9 mouse cellular contexts compared by ENCODE assay signal in the genomic region with DNA sequence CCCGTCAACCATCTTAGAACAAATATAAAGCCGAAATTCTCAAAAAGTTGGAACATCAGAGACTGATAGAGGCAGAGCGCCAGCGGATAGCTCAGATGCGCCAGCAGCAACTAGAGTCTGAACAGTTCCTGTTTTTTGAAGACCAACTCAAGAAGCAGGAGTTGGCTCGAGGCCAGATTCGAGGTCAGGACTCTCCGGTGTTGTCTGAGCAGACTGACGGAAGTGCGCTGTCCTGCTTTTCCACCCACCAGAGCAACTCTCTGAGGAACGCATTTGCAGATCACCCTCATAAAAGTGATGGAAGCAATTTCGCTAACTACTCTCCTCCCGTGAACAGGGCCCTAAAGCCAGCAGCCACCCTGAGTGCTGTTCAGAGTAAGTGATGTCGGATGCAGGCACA. TPM values are rescaled to one million over a fixed set of nuclear protein-coding genes. Genes with fewer than 3 reads are reported as not detected.
DNase-seq lines count a peak whose midpoint lies in the region; ATAC-seq and TF ChIP-seq lines count a peak whose summit lies in the region.
"Had no signal": no experiment of that assay in that cellular context is flagged by ENCODE, and none has a peak within 500 bp of the region (broad histone marks: within the 10 kb centered on the region; RNA-seq: fewer than 3 reads in every experiment).

No protein-coding gene starts in this region.

- peak; percentile 36 for DNase-seq in midbrain, postnatal 0 days (ENCODE audit: low spot score)
- peak; percentile 26 for DNase-seq in brain, embryonic 14.5 days (ENCODE audit: low read depth)
- peak; percentile 73 to 75 for DNase-seq in heart, postnatal 36 days
- peak; percentile 63 to 78 for DNase-seq in left cerebral cortex, postnatal 14 days (ENCODE audit: low spot score in 2 of 2)
- peak; percentile 51 for DNase-seq in right cerebral cortex, postnatal 4 days
- no peak for DNase-seq in hindbrain, embryonic 14.5 days (ENCODE audit: low spot score)

- H3K4me1 ChIP-seq in midbrain, postnatal 0 days (ENCODE audit: insufficient read depth, low read length): no peaks in the 10 kb centered on the region
- no peaks in the 10 kb centered on the region for H3K4me1 ChIP-seq in midbrain, embryonic 13.5 days (replicated peaks)
- no peaks in the 10 kb centered on the region for H3K4me1 ChIP-seq in hindbrain, embryonic 14.5 days (replicated peaks; ENCODE audit: control insufficient read depth, insufficient read depth, low read length)
- H3K4me1 ChIP-seq: hindbrain, embryonic 15.5 days had no signal

- H3K9me3 ChIP-seq in midbrain, postnatal 0 days (ENCODE audit: low read length): no peaks in the 10 kb centered on the region
- no peaks in the 10 kb centered on the region for H3K9me3 ChIP-seq in midbrain, embryonic 13.5 days
- no peaks in the 10 kb centered on the region for H3K9me3 ChIP-seq in hindbrain, embryonic 14.5 days (ENCODE audit: control insufficient read depth, low read length)
- H3K9me3 ChIP-seq: hindbrain, embryonic 15.5 days had no signal

- WGBS in midbrain, postnatal 0 days: 85% methylated on average over 14 of the region's 14 CpGs
- WGBS in midbrain, embryonic 13.5 days: 94% methylated on average over 14 of the region's 14 CpGs
- WGBS in hindbrain, embryonic 14.5 days: 89% methylated on average over 14 of the region's 14 CpGs

- H3K27me3 ChIP-seq in midbrain, postnatal 0 days (ENCODE audit: insufficient read depth, low read length): no peaks in the 10 kb centered on the region
- no peaks in the 10 kb centered on the region for H3K27me3 ChIP-seq in midbrain, embryonic 13.5 days
- no peaks in the 10 kb centered on the region for H3K27me3 ChIP-seq in hindbrain, embryonic 14.5 days (ENCODE audit: control insufficient read depth, insufficient read depth, low read length)
- H3K27me3 ChIP-seq: hindbrain, embryonic 15.5 days had no signal

- no peak overlapping the region for H3K4me3 ChIP-seq in midbrain, postnatal 0 days (ENCODE audit: low read depth, low read length)
- no peak overlapping the region for H3K4me3 ChIP-seq in midbrain, embryonic 13.5 days (replicated peaks)
- H3K4me3 ChIP-seq in hindbrain, embryonic 14.5 days (replicated peaks; ENCODE audit: low read length): no peak overlapping the region
- H3K4me3 ChIP-seq: hindbrain, embryonic 15.5 days; myocyte had no signal

- peaks cover 16% of the 10 kb centered on the region; the same call in 1 of the 2 replicates for H3K36me3 ChIP-seq in midbrain, postnatal 0 days (ENCODE audit: insufficient read depth, low read length)
- H3K36me3 ChIP-seq in midbrain, embryonic 13.5 days: no peaks in the 10 kb centered on the region
- H3K36me3 ChIP-seq in hindbrain, embryonic 14.5 days (replicated peaks; ENCODE audit: control insufficient read depth, insufficient read depth): no peaks in the 10 kb centered on the region; the same call in none of the 2 replicates

- TF ChIP-seq CTCF in midbrain, postnatal 0 days (IDR thresholded peaks at IDR 0.05): no peak
- TF ChIP-seq CTCF in brain, embryonic 14.5 days (IDR thresholded peaks at IDR 0.05; ENCODE audit: borderline replicate concordance, extremely low read depth, insufficient read depth, insufficient read length): no peak

- no peak overlapping the region for H3K9ac ChIP-seq in midbrain, postnatal 0 days (replicated peaks; ENCODE audit: low read length, poor library complexity, severe bottlenecking)
- H3K9ac ChIP-seq in midbrain, embryonic 13.5 days (replicated peaks): no peak overlapping the region
- H3K9ac ChIP-seq in hindbrain, embryonic 14.5 days: no peak overlapping the region
- H3K9ac ChIP-seq: hindbrain, embryonic 15.5 days had no signal

- intact Hi-C loops in heart, postnatal 36 days (cut with DNase I): loop anchor here (10.0 kb wide), 1 partner anchor 89 kb away; no protein-coding TSS in a partner anchor
- intact Hi-C loops in left cerebral cortex, postnatal 14 days (cut with DNase I): loop anchor here (5.0 kb wide), 1 partner anchor 42 kb away; a partner anchor contains a TSS

- H3K27ac ChIP-seq in midbrain, postnatal 0 days (ENCODE audit: low read depth, low read length): no peak overlapping the region
- no peak overlapping the region for H3K27ac ChIP-seq in midbrain, embryonic 13.5 days
- H3K27ac ChIP-seq in hindbrain, embryonic 14.5 days: no peak overlapping the region
- H3K27ac ChIP-seq: hindbrain, embryonic 15.5 days had no signal

- no peak overlapping the region for H3K4me2 ChIP-seq in midbrain, postnatal 0 days (ENCODE audit: low read depth, low read length, poor library complexity, severe bottlenecking)
- H3K4me2 ChIP-seq in midbrain, embryonic 13.5 days (replicated peaks): no peak overlapping the region
- no peak overlapping the region for H3K4me2 ChIP-seq in hindbrain, embryonic 14.5 days (replicated peaks)
- H3K4me2 ChIP-seq: hindbrain, embryonic 15.5 days had no signal

- ATAC-seq in midbrain, postnatal 0 days (ENCODE audit: low FRiP score): no peak
- ATAC-seq in midbrain, embryonic 13.5 days: no peak
- ATAC-seq in hindbrain, embryonic 14.5 days (ENCODE audit: low FRiP score): no peak

- TF ChIP-seq POLR2A in brain, embryonic 14.5 days (IDR thresholded peaks at IDR 0.05; ENCODE audit: borderline replicate concordance, extremely low read depth, insufficient read depth, insufficient read length, poor library complexity, severe bottlenecking): no peak

RNA-seq across cellular contexts. Expression of a gene that starts 21.4 kb away (rescaled TPM):
- total RNA-seq in midbrain, postnatal 0 days (2014; rRNA removed): 3.7 and 10.0 TPM in 2 replicates
- 9.6 and 11.8 TPM in 2 replicates for polyA plus RNA-seq in midbrain, postnatal 0 days (2015; fragmentation: Nextera tagmentation; extraction: Ambion mirVana)
- 9.6 and 15.2 TPM in 2 replicates for polyA plus RNA-seq in midbrain, embryonic 13.5 days (2015; fragmentation: Nextera tagmentation; extraction: Ambion mirVana)
- polyA plus RNA-seq in brain, embryonic 14.5 days (2012; rRNA removed): 14.1 and 18.2 TPM in 2 replicates
- 100 to 1,000 TPM; 142 to 147 TPM for total RNA-seq in heart, postnatal 36 days (2021)
- total RNA-seq in left cerebral cortex, postnatal 14 days (2021): 10 to 100 TPM; 14.9 to 26.5 TPM
- polyA plus RNA-seq in hindbrain, embryonic 14.5 days (2014; fragmentation: Nextera tagmentation; extraction: Ambion mirVana): 19.5 and 22.2 TPM in 2 replicates

RNA-seq across cellular contexts. Expression of a gene that starts 41.9 kb away (rescaled TPM):
- total RNA-seq in midbrain, postnatal 0 days (2014; rRNA removed): 25.5 and 31.4 TPM in 2 replicates
- 19.3 and 22.2 TPM in 2 replicates for polyA plus RNA-seq in midbrain, postnatal 0 days (2015; fragmentation: Nextera tagmentation; extraction: Ambion mirVana)
- 5.1 and 5.9 TPM in 2 replicates for polyA plus RNA-seq in midbrain, embryonic 13.5 days (2015; fragmentation: Nextera tagmentation; extraction: Ambion mirVana)
- polyA plus RNA-seq in brain, embryonic 14.5 days (2012; rRNA removed): 4.9 and 7.6 TPM in 2 replicates
- 1 to 10 TPM; 2.7 to 5.4 TPM for total RNA-seq in heart, postnatal 36 days (2021)
- 10 to 100 TPM; 17.6 to 20.2 TPM for total RNA-seq in left cerebral cortex, postnatal 14 days (2021)
- 18.6 and 26.9 TPM in 2 replicates for polyA plus RNA-seq in hindbrain, embryonic 14.5 days (2014; fragmentation: Nextera tagmentation; extraction: Ambion mirVana)

RNA-seq across cellular contexts. Expression of a gene that starts 56.5 kb away (rescaled TPM):
- total RNA-seq in midbrain, postnatal 0 days (2014; rRNA removed): 0.19 and 0.66 TPM in 2 replicates
- 1.4 and 1.9 TPM in 2 replicates for polyA plus RNA-seq in midbrain, postnatal 0 days (2015; fragmentation: Nextera tagmentation; extraction: Ambion mirVana)
- 0.51 and 0.53 TPM in 2 replicates for polyA plus RNA-seq in midbrain, embryonic 13.5 days (2015; fragmentation: Nextera tagmentation; extraction: Ambion mirVana)
- 0.28 and 0.79 TPM in 2 replicates for polyA plus RNA-seq in brain, embryonic 14.5 days (2012; rRNA removed)
- 10 to 100 TPM; 15.0 to 15.7 TPM for total RNA-seq in heart, postnatal 36 days (2021)
- total RNA-seq in left cerebral cortex, postnatal 14 days (2021): 1 to 10 TPM in 1 of 2 experiments, under 1 TPM in 1; 0.40 to 1.8 TPM
- 1.3 and 1.5 TPM in 2 replicates for polyA plus RNA-seq in hindbrain, embryonic 14.5 days (2014; fragmentation: Nextera tagmentation; extraction: Ambion mirVana)
